9 mouse cellular contexts compared by ENCODE assay signal in the genomic region with DNA sequence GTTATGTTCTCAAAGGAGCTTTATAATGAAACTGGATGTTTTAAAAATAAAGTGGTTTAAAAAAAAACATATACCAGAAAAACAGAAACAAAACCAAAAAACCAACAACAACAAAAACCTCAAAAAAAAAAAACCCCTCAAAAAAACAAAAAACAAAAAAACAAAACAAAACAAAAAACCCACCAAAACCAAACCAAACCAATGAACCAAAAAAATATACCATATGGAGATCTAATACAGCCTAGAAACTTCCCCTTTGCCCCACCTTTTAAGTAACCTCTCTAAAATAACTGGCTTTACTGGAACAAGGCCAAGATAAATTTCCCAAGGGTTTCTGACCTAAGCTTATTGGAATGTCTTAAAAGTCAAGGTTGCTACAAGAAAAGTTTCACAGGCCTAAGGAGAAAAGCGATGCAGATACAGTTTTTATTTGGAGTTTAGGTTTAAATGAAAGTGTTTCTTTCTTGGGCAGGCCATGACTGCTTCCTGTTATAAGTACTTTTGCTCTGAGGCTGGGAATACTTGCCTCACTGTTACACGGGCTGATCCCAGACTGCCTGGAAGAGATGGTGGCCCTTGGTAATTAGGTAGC. TPM values are rescaled to one million over a fixed set of nuclear protein-coding genes. Genes with fewer than 3 reads are reported as not detected.
DNase-seq lines count a peak whose midpoint lies in the region; ATAC-seq lines count a peak whose summit lies in the region.
"Had no signal": no experiment of that assay in that cellular context is flagged by ENCODE, and none has a peak within 500 bp of the region (broad histone marks: within the 10 kb centered on the region; RNA-seq: fewer than 3 reads in every experiment).

No protein-coding gene starts in this region.

- H3K4me1 ChIP-seq in heart, embryonic 11.5 days (ENCODE audit: control insufficient read depth, insufficient read depth, low read length), result peaks cover 45% of the 10 kb centered on the region
- peaks cover 40% of the 10 kb centered on the region for H3K4me1 ChIP-seq in heart, embryonic 10.5 days
- H3K4me1 ChIP-seq in neural tube, embryonic 13.5 days (replicated peaks), result peaks cover 36% of the 10 kb centered on the region
- H3K4me1 ChIP-seq in stomach, embryonic 16.5 days (ENCODE audit: control insufficient read depth, insufficient read depth, low read length), result peaks cover 39% of the 10 kb centered on the region

- no peaks in the 10 kb centered on the region for H3K27me3 ChIP-seq in heart, embryonic 11.5 days (ENCODE audit: control insufficient read depth, insufficient read depth, low read length)
- H3K27me3 ChIP-seq in heart, embryonic 10.5 days (ENCODE audit: insufficient read depth, poor library complexity, severe bottlenecking), result no peaks in the 10 kb centered on the region
- no peaks in the 10 kb centered on the region for H3K27me3 ChIP-seq in neural tube, embryonic 13.5 days
- no peaks in the 10 kb centered on the region for H3K27me3 ChIP-seq in stomach, embryonic 16.5 days (ENCODE audit: control insufficient read depth, insufficient read depth, low read length)
- H3K27me3 ChIP-seq: midbrain, embryonic 13.5 days had no signal

- H3K9ac ChIP-seq in heart, embryonic 11.5 days (ENCODE audit: low read depth, low read length), result no peak overlapping the region
- no peak overlapping the region for H3K9ac ChIP-seq in neural tube, embryonic 13.5 days
- 0 out of 2 replicates have a peak overlapping the region, but pooled peaks have one; percentile 3 for H3K9ac ChIP-seq in stomach, embryonic 16.5 days (ENCODE audit: low read length)
- H3K9ac ChIP-seq: midbrain, embryonic 13.5 days had no signal

- peaks cover 3% of the 10 kb centered on the region; the same call in 1 of the 2 replicates for H3K9me3 ChIP-seq in heart, embryonic 11.5 days (replicated peaks; ENCODE audit: control insufficient read depth, low read length)
- H3K9me3 ChIP-seq in heart, embryonic 10.5 days, result peaks cover 5% of the 10 kb centered on the region; the same call in 1 of the 2 replicates
- peaks cover 7% of the 10 kb centered on the region; the same call in 1 of the 2 replicates for H3K9me3 ChIP-seq in neural tube, embryonic 13.5 days
- peaks cover 9% of the 10 kb centered on the region for H3K9me3 ChIP-seq in stomach, embryonic 16.5 days (replicated peaks; ENCODE audit: control insufficient read depth, low read length)

- ATAC-seq in heart, embryonic 11.5 days (replicated peaks; ENCODE audit: insufficient number of reproducible peaks, low FRiP score, low TSS enrichment), result no peak
- ATAC-seq in neural tube, embryonic 13.5 days (ENCODE audit: low read depth), result no peak
- no peak for ATAC-seq in stomach, embryonic 16.5 days (ENCODE audit: insufficient read depth, low FRiP score)
- ATAC-seq: midbrain, embryonic 13.5 days had no signal

- peak overlapping the region; percentile 50; the same call in 1 of the 2 replicates for H3K27ac ChIP-seq in heart, embryonic 11.5 days (ENCODE audit: low read depth, low read length)
- no peak overlapping the region for H3K27ac ChIP-seq in heart, embryonic 10.5 days
- 0 out of 2 replicates have a peak overlapping the region, but pooled peaks have one; percentile 23 for H3K27ac ChIP-seq in neural tube, embryonic 13.5 days (replicated peaks)
- peak overlapping the region; percentile 71 for H3K27ac ChIP-seq in stomach, embryonic 16.5 days (ENCODE audit: low read length)
- H3K27ac ChIP-seq: midbrain, embryonic 13.5 days had no signal

- H3K4me2 ChIP-seq in heart, embryonic 11.5 days, result no peak overlapping the region
- H3K4me2 ChIP-seq in neural tube, embryonic 13.5 days, result no peak overlapping the region
- H3K4me2 ChIP-seq in stomach, embryonic 16.5 days (ENCODE audit: low read depth, low read length), result no peak overlapping the region
- H3K4me2 ChIP-seq: midbrain, embryonic 13.5 days had no signal

- WGBS in heart, embryonic 11.5 days (ENCODE audit: insufficient replicate concordance), result 51% methylated on average over 2 of the region's 2 CpGs
- WGBS in heart, embryonic 10.5 days, result 72% methylated on average over 2 of the region's 2 CpGs
- 75% methylated on average over 2 of the region's 2 CpGs for WGBS in neural tube, embryonic 13.5 days
- 56% methylated on average over 2 of the region's 2 CpGs for WGBS in stomach, embryonic 16.5 days

- H3K36me3 ChIP-seq in heart, embryonic 11.5 days (ENCODE audit: control insufficient read depth, insufficient read depth, low read length), result peaks cover 66% of the 10 kb centered on the region
- peaks cover 93% of the 10 kb centered on the region for H3K36me3 ChIP-seq in heart, embryonic 10.5 days
- H3K36me3 ChIP-seq in neural tube, embryonic 13.5 days, result peaks cover 51% of the 10 kb centered on the region
- peaks cover 46% of the 10 kb centered on the region for H3K36me3 ChIP-seq in stomach, embryonic 16.5 days (ENCODE audit: control insufficient read depth, insufficient read depth, low read length)

- no peak overlapping the region for H3K4me3 ChIP-seq in heart, embryonic 11.5 days (ENCODE audit: low read depth, low read length)
- H3K4me3 ChIP-seq in heart, embryonic 10.5 days, result no peak overlapping the region
- H3K4me3 ChIP-seq in neural tube, embryonic 13.5 days, result no peak overlapping the region
- no peak overlapping the region for H3K4me3 ChIP-seq in stomach, embryonic 16.5 days (replicated peaks; ENCODE audit: low read length)
- H3K4me3 ChIP-seq: midbrain, embryonic 13.5 days had no signal

- DNase-seq in heart, embryonic 10.5 days (ENCODE audit: low spot score), result no peak
- no peak for DNase-seq in neural tube, embryonic 10.5 days (ENCODE audit: extremely low spot score, low spot score)
- DNase-seq in kidney, postnatal 14 days, result peak; percentile 34
- no peak for DNase-seq in natural killer cell, adult 2 months (ENCODE audit: low spot score in 2 of 2)
- DNase-seq in thymus, postnatal 0 days (ENCODE audit: low spot score), result no peak

RNA-seq across cellular contexts. Expression of a gene that starts 12.6 kb away (rescaled TPM):
- 4,955 and 5,093 TPM in 2 replicates for polyA plus RNA-seq in heart, embryonic 11.5 days (2014; fragmentation: Nextera tagmentation; extraction: Ambion mirVana)
- 2,990 and 4,096 TPM in 2 replicates for polyA plus RNA-seq in heart, embryonic 10.5 days (2016; fragmentation: Nextera tagmentation; extraction: Ambion mirVana)
- 209 and 261 TPM in 2 replicates for polyA plus RNA-seq in neural tube, embryonic 13.5 days (2015; fragmentation: Nextera tagmentation; extraction: Ambion mirVana)
- 1,286 and 1,473 TPM in 2 replicates for polyA plus RNA-seq in stomach, embryonic 16.5 days (2015; fragmentation: Nextera tagmentation; extraction: Ambion mirVana)
- polyA plus RNA-seq in thymus, postnatal 0 days (2015; fragmentation: Nextera tagmentation; extraction: Ambion mirVana), result 88.5 and 91.4 TPM in 2 replicates
